Mouse (Mus musculus) lung, postnatal 0 days (tissue): Measurements from ENCODE around the gene Dcp1a.

Experiments
- CTCF ChIP-seq: IDR thresholded peaks from 2 replicates; pipeline ENCODE4 v1.5.1; 2016; ENCODE audit warnings: antibody characterized with exemption, mild to moderate bottlenecking
- EP300 ChIP-seq: IDR thresholded peaks from 2 replicates; pipeline ENCODE4 v1.6.1; 2016; ENCODE audit warnings: antibody characterized with exemption, mild to moderate bottlenecking, control low read depth

- TF ChIP-seq CTCF (no peak), EP300 (no peak)
Measured at GRCm38 (mm10) chr14:30528392-30528791, 49.1 kb downstream of the Dcp1a start.
